Mouse (Mus musculus) C2C12 (cell line): ENCODE data around the gene B9d1. TPM values are rescaled to one million over a fixed set of nuclear protein-coding genes. Genes with fewer than 3 reads are reported as not detected.

Experiments
- H3K27me3 ChIP-seq: one replicate; pipeline ENCODE4 v1.6.1; 2011; ENCODE audit not compliant: control insufficient read depth, insufficient read depth, insufficient read length
- H3K36me3 ChIP-seq: one replicate; pipeline ENCODE4 v1.6.1; 2011; ENCODE audit not compliant: control insufficient read depth, insufficient read depth
- H3K4me3 ChIP-seq: one replicate; pipeline ENCODE4 v1.5.1; 2011; ENCODE audit warnings: mild to moderate bottlenecking, control low read depth; ENCODE audit not compliant: poor library complexity, insufficient read depth, severe bottlenecking
- H3K79me2 ChIP-seq: one replicate; pipeline ENCODE4 v1.6.1; 2011; ENCODE audit not compliant: control insufficient read depth, insufficient read depth
- H3K79me3 ChIP-seq: one replicate; pipeline ENCODE4 v1.6.1; 2011; ENCODE audit warnings: low read depth, control low read depth
- H3ac ChIP-seq: one replicate; pipeline ENCODE3; 2011; ENCODE audit warnings: low read depth; ENCODE audit not compliant: control insufficient read depth, insufficient read length
- CEBPB ChIP-seq: IDR thresholded peaks from one replicate; pipeline ENCODE4 v1.6.1; 2011; ENCODE audit warnings: low read depth, mild to moderate bottlenecking, control low read depth, moderate library complexity
- CTCF ChIP-seq: IDR thresholded peaks from one replicate; pipeline ENCODE4 v1.5.1; 2011; ENCODE audit not compliant: control insufficient read depth, insufficient read depth, insufficient read length
- FOSL1 ChIP-seq: IDR thresholded peaks from one replicate; pipeline ENCODE4 v1.8.0; 2011; ENCODE audit warnings: mild to moderate bottlenecking, low read length; ENCODE audit not compliant: poor library complexity, insufficient read depth, severe bottlenecking
- MAX ChIP-seq: IDR thresholded peaks from one replicate; pipeline ENCODE4 v1.6.1; 2011; ENCODE audit warnings: mild to moderate bottlenecking, control low read depth
- MYOD1 ChIP-seq: IDR thresholded peaks from one replicate; pipeline ENCODE4 v1.6.1; 2011; ENCODE audit warnings: low read depth; ENCODE audit not compliant: control insufficient read depth, insufficient read length
- MYOG ChIP-seq: IDR thresholded peaks from one replicate; pipeline ENCODE4 v1.6.1; 2011; ENCODE audit not compliant: control insufficient read depth, insufficient read length; ENCODE audit errors: extremely low read depth
- USF1 ChIP-seq: IDR thresholded peaks from one replicate; pipeline ENCODE4 v1.6.1; 2011; ENCODE audit warnings: low read depth, mild to moderate bottlenecking, control low read depth, moderate library complexity
- polyA plus RNA-seq: library from polyadenylated mRNA; unstranded; fragments of >200 nt; fragmentation: generic; extraction: Trizol; gene quantifications from one replicate; pipeline ENCODE4 v1.2.1, GENCODE M21; 2012; ENCODE audit warnings: missing spikeins

The B9d1 gene
- polyA plus RNA-seq, 1 experiment, result 45.7 TPM

- H3K79me3 ChIP-seq, result no peaks in the 10 kb centered on the region
- H3K27me3 ChIP-seq, result no peaks in the 10 kb centered on the region
- no peak for TF ChIP-seq MAX
- no peak for TF ChIP-seq CTCF
- no peak for TF ChIP-seq MYOG
- H3K36me3 ChIP-seq, result peaks cover 40% of the 10 kb centered on the region
- no peak overlapping the region for H3ac ChIP-seq
- peaks cover 24% of the 10 kb centered on the region for H3K79me2 ChIP-seq
- H3K4me3 ChIP-seq, result no peak overlapping the region
Observed at GRCm38 (mm10) chr11:61526872-61527271, 21.9 kb downstream of the B9d1 start.

- H3K4me3 ChIP-seq, result no peak overlapping the region
- H3ac ChIP-seq, result no peak overlapping the region
- TF ChIP-seq MAX (no peak), CTCF (no peak), USF1 (no peak), MYOD1 (no peak), CEBPB (no peak), FOSL1 (no peak), MYOG (no peak)
- no peaks in the 10 kb centered on the region for H3K79me3 ChIP-seq
- no peaks in the 10 kb centered on the region for H3K27me3 ChIP-seq
- peaks cover 24% of the 10 kb centered on the region for H3K79me2 ChIP-seq
- peaks cover 40% of the 10 kb centered on the region for H3K36me3 ChIP-seq
Observed at GRCm38 (mm10) chr11:61529268-61529713, 24.3 kb downstream of the B9d1 start.

GRCm38 (mm10) chr11:61532820-61533219, 27.9 kb downstream of the B9d1 start:
- H3K79me3 ChIP-seq, result peaks cover 5% of the 10 kb centered on the region
- H3K36me3 ChIP-seq, result peaks cover 54% of the 10 kb centered on the region
- no peaks in the 10 kb centered on the region for H3K27me3 ChIP-seq
- H3K79me2 ChIP-seq, result peaks cover 12% of the 10 kb centered on the region
- no peak for TF ChIP-seq CEBPB
- no peak for TF ChIP-seq CTCF
- no peak for TF ChIP-seq MYOG
- no peak for TF ChIP-seq MYOD1
- TF ChIP-seq USF1, result no peak
- no peak for TF ChIP-seq MAX
- no peak for TF ChIP-seq FOSL1
- H3ac ChIP-seq, result no peak overlapping the region
- no peak overlapping the region for H3K4me3 ChIP-seq

DNA sequence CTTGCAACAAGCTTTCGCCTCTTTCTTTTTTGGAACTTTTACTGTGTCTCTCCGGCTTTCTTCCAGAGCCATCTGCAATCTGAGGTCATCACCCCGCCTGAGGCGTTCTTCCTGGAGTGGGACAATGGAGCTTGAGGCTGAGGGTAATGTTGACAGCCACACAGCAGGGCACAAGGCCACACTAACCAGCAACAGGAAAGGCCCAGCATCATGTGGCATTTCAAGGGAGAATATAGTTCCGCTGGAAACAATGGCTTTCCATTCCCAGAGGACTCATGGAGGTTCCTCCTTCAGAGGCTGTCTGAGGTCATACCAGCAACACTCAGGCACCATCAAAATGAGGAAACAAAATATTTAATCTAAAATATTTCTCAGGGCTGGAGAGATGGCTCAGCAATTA, 28.6 kb downstream of the B9d1 start:
- TF ChIP-seq MAX (no peak), CEBPB (no peak), FOSL1 (no peak), MYOD1 (no peak), CTCF (no peak), MYOG (no peak), USF1 (no peak)

DNA sequence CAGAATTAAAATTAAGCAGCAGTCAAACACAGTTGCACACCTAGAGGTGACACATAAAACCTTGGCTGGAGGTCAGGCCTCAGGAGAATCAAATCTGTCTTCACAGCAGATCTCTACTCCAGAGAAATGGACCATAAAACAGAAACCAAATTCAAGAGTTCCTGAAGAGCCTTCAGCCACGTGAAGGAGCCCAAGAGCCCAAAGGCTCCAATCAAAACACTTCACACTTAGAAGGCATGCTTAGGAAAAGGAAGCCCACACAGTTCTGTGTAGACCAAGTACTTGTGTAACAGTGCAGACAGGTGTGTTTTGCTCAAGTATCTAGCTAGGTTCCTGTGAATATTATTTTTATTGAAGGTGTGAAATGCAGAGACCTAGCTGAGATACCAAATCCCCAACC, 30.6 kb downstream of the B9d1 start:
- TF ChIP-seq CEBPB (no peak), USF1 (no peak), MYOG (no peak), MYOD1 (no peak), FOSL1 (no peak), MAX (no peak)
- no peaks in the 10 kb centered on the region for H3K27me3 ChIP-seq
- H3K79me3 ChIP-seq, result peaks cover 6% of the 10 kb centered on the region
- H3ac ChIP-seq, result no peak overlapping the region
- no peak overlapping the region for H3K4me3 ChIP-seq
- H3K79me2 ChIP-seq, result peaks cover 7% of the 10 kb centered on the region
- H3K36me3 ChIP-seq, result peaks cover 67% of the 10 kb centered on the region

More for the DNA sequence above, 28.6 kb downstream of the B9d1 start:
- Histone ChIP-seq H3K79me3 (peaks cover 5% of the 10 kb centered on the region), H3K27me3 (no peaks in the 10 kb centered on the region), H3ac (no peak overlapping the region), H3K79me2 (peaks cover 9% of the 10 kb centered on the region), H3K36me3 (peaks cover 60% of the 10 kb centered on the region), H3K4me3 (no peak overlapping the region)

DNA sequence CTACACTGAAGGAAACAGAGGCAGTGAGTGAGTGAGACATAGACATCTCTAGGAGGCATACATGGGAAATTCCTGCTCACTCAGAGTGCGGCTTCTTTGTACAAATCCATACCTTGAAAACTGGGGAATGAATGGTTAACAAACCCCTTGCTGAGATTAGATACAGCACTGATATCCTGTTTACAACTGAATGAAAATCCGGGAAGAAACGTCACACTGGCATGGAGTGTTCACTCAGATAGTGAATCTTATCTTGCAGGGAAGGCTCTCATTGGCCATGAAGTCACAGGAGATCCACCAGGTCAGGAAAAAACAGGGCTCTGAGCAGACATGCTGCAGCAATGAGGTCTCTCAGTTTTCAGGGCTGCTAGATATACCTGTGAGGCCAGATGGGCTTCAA, 32.0 kb downstream of the B9d1 start:
- Histone ChIP-seq H3K36me3 (peaks cover 70% of the 10 kb centered on the region), H3ac (no peak overlapping the region), H3K4me3 (no peak overlapping the region), H3K79me2 (peaks cover 7% of the 10 kb centered on the region), H3K27me3 (no peaks in the 10 kb centered on the region), H3K79me3 (peaks cover 6% of the 10 kb centered on the region)
- TF ChIP-seq CEBPB (no peak), MYOD1 (no peak), USF1 (no peak), CTCF (no peak), FOSL1 (no peak), MYOG (no peak), MAX (no peak)
